Mouse (Mus musculus) G1E (cell line): ENCODE measurements around the gene Ccser2. TPM values are rescaled to one million over a fixed set of nuclear protein-coding genes. Genes with fewer than 3 reads are reported as not detected.

Experiments
- ATAC-seq: 2 replicates; pipeline ENCODE4 v1.8.0; 2016; ENCODE audit warnings: mild to moderate bottlenecking; ENCODE audit not compliant: insufficient number of reproducible peaks, poor library complexity, low FRiP score, severe bottlenecking; ENCODE audit errors: extremely low read depth
- DNase-seq: peaks from one replicate; pipeline ENCODE4 v3.0.0; 2012; ENCODE audit warnings: low spot score
- H3K27me3 ChIP-seq: 2 replicates; pipeline ENCODE4 v1.6.1; 2012; ENCODE audit warnings: mild to moderate bottlenecking, low read length, inconsistent platforms; ENCODE audit not compliant: insufficient read depth
- H3K36me3 ChIP-seq: replicated peaks from 2 replicates; pipeline ENCODE3; 2012; ENCODE audit warnings: mild to moderate bottlenecking, inconsistent platforms
- H3K4me1 ChIP-seq: 2 replicates; pipeline ENCODE4 v1.6.1; 2012; ENCODE audit warnings: low read depth, low read length, inconsistent platforms, mixed read lengths; ENCODE audit not compliant: insufficient read depth
- H3K4me3 ChIP-seq: 2 replicates; pipeline ENCODE4 v1.5.1; 2012; ENCODE audit warnings: low read depth, mild to moderate bottlenecking, inconsistent platforms, low read length, moderate library complexity, mixed read lengths
- H3K9me3 ChIP-seq: replicated peaks from 2 replicates; pipeline ENCODE4 v1.6.1; 2012; ENCODE audit warnings: inconsistent platforms
- CTCF ChIP-seq: IDR thresholded peaks from 2 replicates; pipeline ENCODE4 v1.5.1; 2012; ENCODE audit warnings: low read depth, low read length, inconsistent platforms, mixed read lengths
- GATA1 ChIP-seq: IDR thresholded peaks from 2 replicates; pipeline ENCODE4 v1.6.1; 2012; ENCODE audit warnings: borderline replicate concordance, low read length, inconsistent platforms, mixed read lengths
- GATA2 ChIP-seq: IDR thresholded peaks from 2 replicates; pipeline ENCODE4 v1.6.1; 2012; ENCODE audit warnings: low read depth, low read length, inconsistent platforms, borderline replicate concordance
- POLR2AphosphoS5 ChIP-seq: IDR thresholded peaks from 2 replicates; pipeline ENCODE4 v1.6.1; 2012; ENCODE audit warnings: low read depth, low read length, inconsistent platforms; ENCODE audit not compliant: insufficient replicate concordance
- TAL1 ChIP-seq: conservative IDR thresholded peaks from 2 replicates; pipeline ENCODE4 v1.6.1; 2012; ENCODE audit warnings: low read depth, low read length, inconsistent platforms, mixed read lengths
- polyA plus RNA-seq: library from polyadenylated mRNA; stranded (reverse); fragments of >175 nt; gene quantifications from 2 replicates; pipeline ENCODE4 v1.2.3, GENCODE M21; 2012
- total RNA-seq, 2 experiments: library from RNA; stranded (forward) in 1 of 2; stranded (reverse) in 1 of 2; fragments of 200-1000 nt in 1 of 2; fragments of >200 nt in 1 of 2; fragmentation: Nextera tagmentation in 1 of 2; gene quantifications; 2 replicates each; pipeline ENCODE4 v1.2.3; 2014 to 2017

The Ccser2 gene
- total and polyA plus RNA-seq, 3 experiments: 0.53 to 16.9 (median 7.5) TPM

DNA sequence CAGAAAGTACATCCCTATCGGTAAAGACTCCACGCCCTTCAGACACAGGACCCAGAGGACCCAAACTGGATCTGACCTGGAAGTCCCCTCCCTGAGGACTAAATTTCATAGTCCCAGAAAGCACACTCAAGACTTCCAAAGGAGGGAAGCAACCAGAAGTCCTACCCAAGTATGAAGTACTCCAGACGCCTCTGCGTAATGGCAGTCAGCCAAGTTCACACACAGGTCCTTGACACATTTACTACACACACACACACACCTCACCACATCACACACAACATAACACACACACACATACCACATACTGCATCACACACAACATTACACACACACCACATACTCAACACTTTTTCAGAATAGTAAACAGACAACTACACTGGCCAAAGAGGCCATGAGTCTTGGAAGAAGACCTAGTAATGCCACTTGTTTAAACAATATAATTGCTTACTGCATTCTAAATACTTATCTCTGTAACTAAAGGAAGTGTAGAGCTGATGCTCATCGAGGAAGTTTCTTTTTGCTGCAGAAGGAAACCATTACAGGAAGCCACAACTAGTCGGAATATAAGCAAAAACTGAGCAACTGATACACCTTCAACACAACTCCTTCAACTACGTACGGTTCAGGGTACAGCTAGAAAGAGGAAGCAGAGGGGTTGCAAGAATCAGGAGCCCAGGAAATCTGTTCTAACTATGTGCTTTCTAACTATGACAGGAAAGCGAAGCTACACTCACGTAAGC, 15.7 kb downstream of the Ccser2 start:
- Histone ChIP-seq H3K27me3 (peaks cover 2% of the 10 kb centered on the region), H3K4me1 (no peaks in the 10 kb centered on the region), H3K4me3 (no peak overlapping the region), H3K36me3 (no peaks in the 10 kb centered on the region), H3K9me3 (no peaks in the 10 kb centered on the region)
- ATAC-seq (no peak), DNase-seq (no peak)
- TF ChIP-seq GATA1 (no peak), TAL1 (no peak), GATA2 (no peak), POLR2AphosphoS5 (no peak), CTCF (no peak)

DNA sequence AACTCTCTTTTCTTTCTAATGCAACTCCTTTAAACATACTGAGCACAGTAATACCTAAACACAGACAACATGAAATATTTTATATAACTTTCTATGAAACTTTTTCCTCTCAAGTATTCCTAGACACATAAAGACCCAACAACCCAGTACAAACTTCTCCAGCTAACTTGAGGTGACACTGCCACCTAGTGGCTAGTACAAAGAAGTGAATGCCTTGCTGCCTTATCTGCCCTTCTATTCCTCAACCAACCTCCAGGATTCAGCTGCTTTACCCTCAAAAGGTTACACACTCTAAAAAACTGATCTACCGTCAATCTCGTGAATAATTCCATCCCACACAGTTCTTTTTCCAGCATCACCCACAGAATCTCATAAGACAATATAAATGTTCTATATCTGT, 16.4 kb downstream of the Ccser2 start:
- ATAC-seq: peak; percentile 57; the same call in 1 of the 2 replicates
- H3K9me3 ChIP-seq: no peaks in the 10 kb centered on the region
- no peaks in the 10 kb centered on the region for H3K27me3 ChIP-seq
- no peak for TF ChIP-seq GATA2
- peak; percentile 74 for TF ChIP-seq CTCF
- TF ChIP-seq POLR2AphosphoS5: no peak
- TF ChIP-seq TAL1: no peak
- TF ChIP-seq GATA1: no peak
- peak; percentile 6 for DNase-seq
- no peaks in the 10 kb centered on the region for H3K4me1 ChIP-seq
- H3K36me3 ChIP-seq: no peaks in the 10 kb centered on the region
- H3K4me3 ChIP-seq: no peak overlapping the region

DNA sequence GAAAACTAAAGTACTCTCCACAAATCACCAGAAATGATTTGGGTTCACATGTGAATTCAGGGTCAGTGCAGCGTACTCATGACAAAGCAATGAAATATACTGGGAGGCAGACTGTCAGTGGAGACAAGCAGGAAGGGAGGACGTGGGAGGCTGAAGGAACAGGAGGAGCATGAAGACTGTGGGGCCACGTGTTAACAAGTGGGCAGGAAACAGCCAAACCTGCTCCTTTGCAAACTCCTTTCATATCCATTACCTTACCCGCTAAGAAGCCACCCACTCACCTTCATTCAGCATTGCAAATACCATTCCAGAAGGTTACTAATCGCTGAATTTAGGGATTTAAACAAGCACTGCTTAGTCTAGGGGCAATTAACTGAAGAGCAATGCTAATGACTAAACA, 25.9 kb downstream of the Ccser2 start:
- Histone ChIP-seq H3K27me3 (no peaks in the 10 kb centered on the region), H3K4me3 (no peak overlapping the region), H3K9me3 (no peaks in the 10 kb centered on the region), H3K36me3 (peaks cover 8% of the 10 kb centered on the region), H3K4me1 (no peaks in the 10 kb centered on the region)
- DNase-seq (no peak), ATAC-seq (no peak)
- TF ChIP-seq GATA2: no peak
- TF ChIP-seq TAL1: no peak
- no peak for TF ChIP-seq GATA1
- no peak for TF ChIP-seq POLR2AphosphoS5
- no peak for TF ChIP-seq CTCF

DNA sequence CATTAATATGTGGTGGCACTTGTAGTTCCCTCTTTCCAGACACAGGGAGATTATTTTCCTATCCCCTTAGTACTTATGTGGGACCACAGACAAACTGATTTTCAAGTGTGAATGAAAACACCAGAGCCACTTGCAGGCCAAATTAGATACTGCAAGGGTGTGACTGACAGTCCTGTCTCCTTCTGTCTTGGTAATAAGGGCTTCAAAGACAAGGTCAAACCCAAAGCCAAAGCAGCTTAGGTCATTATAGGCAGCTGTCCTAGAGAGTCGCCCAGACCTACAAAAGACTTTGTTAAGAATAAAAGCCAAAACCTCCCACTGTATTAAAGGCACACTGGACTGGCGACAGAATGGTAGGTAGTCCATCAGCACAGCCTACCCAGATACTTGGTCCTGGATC, 30.6 kb downstream of the Ccser2 start:
- no peak overlapping the region for H3K4me3 ChIP-seq
- H3K36me3 ChIP-seq: peaks cover 10% of the 10 kb centered on the region
- TF ChIP-seq GATA1 (no peak), GATA2 (no peak), CTCF (no peak), POLR2AphosphoS5 (no peak), TAL1 (no peak)
- no peaks in the 10 kb centered on the region for H3K9me3 ChIP-seq
- H3K4me1 ChIP-seq: no peaks in the 10 kb centered on the region
- no peak for DNase-seq
- ATAC-seq: no peak
- H3K27me3 ChIP-seq: no peaks in the 10 kb centered on the region

DNA sequence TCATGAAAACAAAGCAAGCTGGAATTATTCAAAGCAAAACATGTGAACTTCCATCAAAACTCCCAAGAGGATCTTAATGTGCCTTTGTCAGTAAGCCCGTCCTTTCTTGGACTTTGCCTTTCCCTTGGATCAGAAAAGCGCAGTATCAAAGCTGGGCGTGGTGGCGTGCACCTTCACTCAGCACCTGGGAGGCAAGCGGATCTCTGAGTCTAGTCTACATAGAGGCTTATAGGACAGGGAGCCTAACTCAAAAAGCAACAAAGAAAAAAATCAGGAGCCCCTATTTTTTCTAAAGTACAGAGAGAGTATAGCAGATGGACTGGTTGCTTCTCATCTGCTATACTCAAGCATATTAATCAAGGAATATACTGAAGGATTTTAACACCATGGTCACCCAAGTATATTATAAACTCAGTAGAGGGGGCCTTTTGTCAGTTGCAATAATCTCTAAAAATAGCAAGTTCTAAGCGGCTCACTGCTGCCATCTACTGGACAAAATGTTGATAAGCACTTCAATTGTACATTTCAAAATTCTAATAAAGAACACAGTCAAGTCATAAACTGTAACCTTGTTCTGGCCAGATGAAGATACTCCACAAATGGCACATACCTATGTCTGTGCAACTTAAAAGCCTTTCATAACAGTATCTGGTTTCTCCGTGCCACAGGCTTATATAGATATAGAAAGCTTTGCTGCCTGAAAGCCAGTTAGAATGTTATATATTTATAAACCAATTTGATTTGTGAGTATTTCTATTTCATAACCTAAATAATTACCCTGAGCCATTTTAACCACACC, 31.3 kb downstream of the Ccser2 start:
- Histone ChIP-seq H3K4me3 (no peak overlapping the region), H3K4me1 (no peaks in the 10 kb centered on the region), H3K27me3 (no peaks in the 10 kb centered on the region), H3K9me3 (no peaks in the 10 kb centered on the region), H3K36me3 (peaks cover 10% of the 10 kb centered on the region)
- no peak for DNase-seq
- TF ChIP-seq POLR2AphosphoS5 (no peak), CTCF (no peak), GATA2 (no peak), TAL1 (no peak)
- ATAC-seq: no peak
